Mouse (Mus musculus) stomach, embryonic 14.5 days (tissue): ENCODE measurements at regions not wholly inside any gene's neighbourhood (a gene's known extent, or its start where the extent isn't known, plus 50 kb on each side); places are given as distances from the start of the nearest gene placed in this dataset.

ENCODE experiments used
- ATAC-seq: fragments of 200-750 bp; cut with Nextera tagmentation; 2 replicates; pipeline ENCODE4 v1.8.0; 2017; ENCODE audit warnings: low read depth, moderate TSS enrichment; ENCODE audit not compliant: insufficient number of reproducible peaks, insufficient read depth, low FRiP score
- H3K27ac ChIP-seq: fragments of 300-500 bp; sonication (generic); 2 replicates; pipeline ENCODE4 v1.5.1; 2014; ENCODE audit warnings: mild to moderate bottlenecking, low read length, moderate library complexity, mixed read lengths
- H3K27me3 ChIP-seq: fragments of 300-500 bp; sonication (generic); 2 replicates; pipeline ENCODE4 v1.6.1; 2014; ENCODE audit warnings: low read length, control low read depth, mixed read lengths; ENCODE audit not compliant: control insufficient read depth, insufficient read depth
- H3K36me3 ChIP-seq: fragments of 300-500 bp; sonication (generic); 2 replicates; pipeline ENCODE4 v1.6.1; 2014; ENCODE audit warnings: mild to moderate bottlenecking, control low read depth, low read length, moderate library complexity, mixed read lengths; ENCODE audit not compliant: control insufficient read depth, insufficient read depth
- H3K4me1 ChIP-seq: fragments of 300-500 bp; sonication (generic); 2 replicates; pipeline ENCODE4 v1.6.1; 2014; ENCODE audit warnings: low read length, control low read depth, mixed read lengths; ENCODE audit not compliant: control insufficient read depth, insufficient read depth
- H3K4me2 ChIP-seq: fragments of 300-500 bp; sonication (generic); replicated peaks from 2 replicates; pipeline ENCODE4 v1.6.1; 2014; ENCODE audit warnings: low read depth, low read length, control low read depth
- H3K4me3 ChIP-seq: fragments of 300-500 bp; sonication (generic); 2 replicates; pipeline ENCODE4 v1.5.1; 2014; ENCODE audit warnings: low read depth, low read length, control low read depth
- H3K9ac ChIP-seq: fragments of 300-500 bp; sonication (generic); replicated peaks from 2 replicates; pipeline ENCODE4 v1.6.1; 2014; ENCODE audit warnings: low read depth, mild to moderate bottlenecking, control low read depth, low read length, moderate library complexity, mixed read lengths
- H3K9me3 ChIP-seq: fragments of 300-500 bp; sonication (generic); 2 replicates; pipeline ENCODE4 v1.6.1; 2016; ENCODE audit warnings: low read depth, low read length, control low read depth; ENCODE audit not compliant: control insufficient read depth
- WGBS: fragments of 180-500 bp; shearing (Covaris S2); extraction: QIAGEN DNeasy Blood & Tissue Kit; methylation state at CpG from one replicate; pipeline ENCODE4 v1.1.7; 2014; 5-methylcytosine and 5-hydroxymethylcytosine counted together

- Histone ChIP-seq H3K4me2 (no peak overlapping the region), H3K9me3 (no peaks in the 10 kb centered on the region), H3K4me3 (no peak overlapping the region), H3K27me3 (no peaks in the 10 kb centered on the region), H3K36me3 (no peaks in the 10 kb centered on the region), H3K4me1 (no peaks in the 10 kb centered on the region), H3K9ac (no peak overlapping the region), H3K27ac (no peak overlapping the region)
- ATAC-seq = no peak
- 71% methylated on average over 6 of the region's 6 CpGs for WGBS
Measured at GRCm38 (mm10) chr5:125843259-125843658, 311.7 kb downstream of the Tmem132b start.

DNA sequence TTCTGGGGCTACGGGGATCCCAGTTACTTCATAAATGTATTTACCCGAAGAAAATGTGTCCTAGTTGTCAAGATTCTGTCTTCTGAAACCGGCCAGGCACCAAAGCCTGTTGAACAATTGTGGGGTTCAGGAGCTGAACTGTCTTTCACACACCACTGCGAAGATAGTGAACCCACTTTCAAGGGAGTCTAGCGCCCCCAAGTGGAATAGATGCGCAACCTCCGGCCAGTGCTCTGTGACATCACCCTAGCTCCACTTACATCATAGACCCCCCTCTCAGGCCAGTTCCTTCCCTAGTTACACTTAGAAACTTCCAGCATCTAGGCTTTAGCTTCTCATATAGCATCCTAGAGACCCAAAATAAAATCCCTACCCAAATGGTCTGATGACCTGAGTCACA is 318.1 kb downstream of the Tmem132b start:
- Histone ChIP-seq H3K36me3 (no peaks in the 10 kb centered on the region), H3K4me2 (no peak overlapping the region), H3K4me3 (no peak overlapping the region), H3K9ac (no peak overlapping the region), H3K27ac (no peak overlapping the region), H3K4me1 (no peaks in the 10 kb centered on the region), H3K9me3 (no peaks in the 10 kb centered on the region; the same call in 1 of the 2 replicates), H3K27me3 (no peaks in the 10 kb centered on the region)
- 81% methylated on average over 7 of the region's 7 CpGs for WGBS
- ATAC-seq = no peak

- Histone ChIP-seq H3K27ac (no peak overlapping the region), H3K9ac (no peak overlapping the region), H3K9me3 (no peaks in the 10 kb centered on the region), H3K36me3 (no peaks in the 10 kb centered on the region), H3K27me3 (no peaks in the 10 kb centered on the region), H3K4me2 (no peak overlapping the region), H3K4me3 (no peak overlapping the region), H3K4me1 (no peaks in the 10 kb centered on the region)
- 77% methylated on average over 9 of the region's 9 CpGs for WGBS
- no peak for ATAC-seq
Measured at GRCm38 (mm10) chr5:125876296-125876695, 344.7 kb downstream of the Tmem132b start.

DNA sequence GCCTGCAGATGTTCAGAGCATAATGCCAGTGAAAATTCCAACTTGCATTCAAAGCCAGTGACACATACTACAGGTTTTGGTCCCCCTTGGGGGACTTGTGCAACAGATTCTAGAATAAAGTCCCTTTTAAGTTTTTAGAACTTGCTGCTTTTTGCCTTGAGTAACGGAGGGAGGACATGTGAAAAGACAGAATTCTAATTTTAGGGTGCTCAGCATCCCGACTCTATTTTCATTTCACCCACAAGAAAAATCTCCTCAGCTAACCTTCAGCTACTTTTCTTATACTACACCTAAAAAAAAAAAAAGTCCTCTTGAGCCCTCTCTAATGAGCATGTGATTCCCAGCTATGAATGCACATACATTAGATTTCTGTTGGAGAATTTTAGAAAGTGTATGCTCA is 357.3 kb downstream of the Tmem132b start:
- no peak for ATAC-seq
- whole genome bisulfite sequencing = 79% methylated on average over 2 of the region's 2 CpGs
- Histone ChIP-seq H3K9ac (no peak overlapping the region), H3K27me3 (no peaks in the 10 kb centered on the region), H3K9me3 (no peaks in the 10 kb centered on the region), H3K27ac (no peak overlapping the region), H3K4me3 (no peak overlapping the region), H3K4me1 (no peaks in the 10 kb centered on the region), H3K4me2 (no peak overlapping the region), H3K36me3 (no peaks in the 10 kb centered on the region)

DNA sequence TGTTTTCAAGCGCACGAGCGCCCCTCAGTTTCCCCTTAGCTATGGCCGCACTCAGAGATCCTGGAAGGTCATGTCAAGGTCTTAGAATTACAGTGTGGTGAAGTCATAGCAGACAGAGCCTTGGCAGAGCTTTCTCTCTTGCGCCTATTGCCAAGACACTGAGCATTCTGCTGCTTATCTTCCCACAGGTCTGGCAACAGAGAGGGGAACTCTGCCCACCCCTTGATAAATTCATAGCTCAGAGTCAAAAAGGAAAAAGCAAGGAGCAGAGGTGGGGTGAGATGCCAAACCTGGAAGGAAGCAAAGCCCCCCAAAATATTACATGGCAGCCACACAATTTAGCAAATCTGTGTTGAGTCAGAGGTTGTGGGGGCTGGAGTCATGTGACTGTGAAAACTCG is 362.3 kb downstream of the Tmem132b start:
- H3K4me2 ChIP-seq = no peak overlapping the region
- WGBS = 84% methylated on average over 6 of the region's 6 CpGs
- H3K4me1 ChIP-seq = no peaks in the 10 kb centered on the region
- no peak overlapping the region for H3K4me3 ChIP-seq
- no peaks in the 10 kb centered on the region for H3K36me3 ChIP-seq
- no peaks in the 10 kb centered on the region for H3K9me3 ChIP-seq
- no peaks in the 10 kb centered on the region for H3K27me3 ChIP-seq
- no peak overlapping the region for H3K27ac ChIP-seq
- H3K9ac ChIP-seq = no peak overlapping the region
- no peak for ATAC-seq

DNA sequence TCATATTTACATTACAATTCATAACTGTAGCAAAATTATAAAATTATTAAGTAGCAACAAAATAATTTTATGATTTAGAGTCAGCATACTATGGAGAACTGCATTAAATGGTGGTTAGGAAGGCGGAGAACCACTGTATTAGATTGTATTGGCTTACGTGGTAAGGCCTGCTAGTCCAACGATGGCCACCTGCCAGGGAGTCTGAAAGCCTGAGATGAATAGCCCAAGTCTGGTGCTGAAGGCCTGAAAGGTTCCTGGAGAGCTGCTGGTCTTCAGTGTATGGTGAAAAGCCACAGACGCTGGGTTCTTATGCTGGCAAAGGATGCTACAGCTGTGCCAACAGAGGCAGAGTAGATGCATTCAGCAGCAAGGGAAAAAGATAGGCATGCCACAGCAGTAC is 370.5 kb downstream of the Tmem132b start:
- 80% methylated on average over 4 of the region's 4 CpGs for WGBS
- Histone ChIP-seq H3K27me3 (no peaks in the 10 kb centered on the region), H3K36me3 (no peaks in the 10 kb centered on the region), H3K27ac (no peak overlapping the region), H3K4me3 (no peak overlapping the region), H3K4me1 (no peaks in the 10 kb centered on the region), H3K4me2 (no peak overlapping the region), H3K9me3 (no peaks in the 10 kb centered on the region), H3K9ac (no peak overlapping the region)
- ATAC-seq = no peak

DNA sequence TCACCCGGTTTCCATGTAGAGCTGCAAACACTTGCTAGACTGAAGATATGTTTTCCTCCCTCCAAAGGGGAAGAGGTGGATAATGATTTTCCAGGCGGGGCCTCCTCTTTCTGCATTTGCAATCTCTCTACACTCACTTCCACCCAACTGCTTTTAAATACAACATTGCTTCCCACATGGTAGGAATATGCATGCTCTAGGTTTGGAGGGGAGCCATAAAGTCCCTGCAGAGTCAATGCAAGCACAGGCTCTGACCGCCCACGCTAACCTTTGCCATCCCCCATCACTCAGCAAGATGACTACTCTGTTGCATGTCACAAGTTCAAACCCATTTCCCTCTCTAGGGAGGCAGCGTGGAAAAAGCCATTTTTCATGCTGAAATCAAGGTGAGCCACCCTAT is 372.9 kb downstream of the Tmem132b start:
- Histone ChIP-seq H3K27me3 (no peaks in the 10 kb centered on the region), H3K9ac (no peak overlapping the region), H3K36me3 (no peaks in the 10 kb centered on the region), H3K9me3 (no peaks in the 10 kb centered on the region), H3K4me1 (no peaks in the 10 kb centered on the region), H3K4me3 (no peak overlapping the region), H3K4me2 (no peak overlapping the region), H3K27ac (no peak overlapping the region)
- WGBS = 72% methylated on average over 5 of the region's 5 CpGs
- no peak for ATAC-seq

DNA sequence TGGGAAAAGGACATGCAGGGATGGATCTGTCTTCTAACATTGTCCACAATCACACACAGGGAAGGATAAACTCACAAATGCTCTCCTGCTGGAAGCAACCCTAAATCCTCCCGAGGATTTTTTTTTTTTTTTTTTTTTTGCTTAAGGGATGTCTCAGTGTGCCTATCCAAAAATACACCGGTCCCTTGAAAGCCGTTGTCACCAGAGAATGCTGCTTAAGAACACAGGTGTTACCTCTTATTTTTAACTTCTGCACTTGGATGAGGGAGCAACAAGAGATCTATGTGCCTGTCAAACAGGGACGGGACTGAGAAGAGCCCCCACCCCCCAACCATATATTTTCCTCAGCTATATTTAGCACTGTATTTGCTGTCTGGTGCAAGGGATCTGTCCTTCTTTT is 375.8 kb downstream of the Tmem132b start:
- WGBS = 83% methylated on average over 4 of the region's 4 CpGs

GRCm38 (mm10) chr5:125907909-125908308 is 376.3 kb downstream of the Tmem132b start:
- Histone ChIP-seq H3K27ac (no peak overlapping the region), H3K4me1 (no peaks in the 10 kb centered on the region), H3K9ac (no peak overlapping the region), H3K27me3 (no peaks in the 10 kb centered on the region), H3K4me3 (no peak overlapping the region), H3K36me3 (no peaks in the 10 kb centered on the region), H3K9me3 (no peaks in the 10 kb centered on the region), H3K4me2 (no peak overlapping the region)
- 92% methylated on average over 5 of the region's 5 CpGs for WGBS
- ATAC-seq = no peak

More for the DNA sequence above, 375.8 kb downstream of the Tmem132b start:
- H3K9me3 ChIP-seq = no peaks in the 10 kb centered on the region
- H3K9ac ChIP-seq = no peak overlapping the region
- ATAC-seq = no peak
- no peak overlapping the region for H3K4me3 ChIP-seq
- H3K27ac ChIP-seq = no peak overlapping the region
- H3K4me2 ChIP-seq = no peak overlapping the region
- H3K36me3 ChIP-seq = no peaks in the 10 kb centered on the region
- H3K4me1 ChIP-seq = no peaks in the 10 kb centered on the region
- no peaks in the 10 kb centered on the region for H3K27me3 ChIP-seq
